Mouse (Mus musculus): Measurements from ENCODE around the gene Taar8a. TPM values are rescaled to one million over a fixed set of nuclear protein-coding genes. Genes with fewer than 3 reads are reported as not detected.

Gene Taar8a
- total RNA-seq, 4 experiments from 2014 or later, result not detected

Other genes starting within 250 kb of the Taar8a start
- gene Vnn3, start 225.0 kb upstream of the Taar8a start, total RNA-seq (2022), result under 1 TPM in 3 of 4 experiments, not detected in 1; 0.12 to 0.34 (median 0.16) TPM
- under 1 TPM; 0.25 to 0.72 (median 0.35) TPM for gene Vnn1, start 181.8 kb upstream of the Taar8a start, total RNA-seq (2022)
- gene Taar1, start 156.1 kb upstream of the Taar8a start, total RNA-seq (2022), result not detected
- not detected for gene Taar2, start 137.9 kb upstream of the Taar8a start, total RNA-seq (2022)
- gene Taar3, start 126.9 kb upstream of the Taar8a start, total RNA-seq (2022), result not detected
- gene Taar4, start 116.0 kb upstream of the Taar8a start, total RNA-seq (2022), result not detected
- not detected for gene Taar5, start 105.8 kb upstream of the Taar8a start, total RNA-seq (2022)
- gene Taar6, start 90.9 kb upstream of the Taar8a start, total RNA-seq (2022), result not detected
- gene Taar7a, start 83.0 kb upstream of the Taar8a start, total RNA-seq (2022), result not detected
- gene Taar7b, start 76.6 kb upstream of the Taar8a start, total RNA-seq (2022), result not detected
- not detected for gene Taar7d, start 49.3 kb upstream of the Taar8a start, total RNA-seq (2022)
- not detected for gene Taar7e, start 38.9 kb upstream of the Taar8a start, total RNA-seq (2022)
- not detected for gene Taar7f, start 27.0 kb upstream of the Taar8a start, total RNA-seq (2022)
- gene Taar8b, start 15.8 kb downstream of the Taar8a start, total RNA-seq (2022), result not detected
- gene Taar8c, start 25.4 kb downstream of the Taar8a start, total RNA-seq (2022), result not detected
- not detected for gene Taar9, start 33.0 kb downstream of the Taar8a start, total RNA-seq (2022)
- 10 to 100 TPM; 41.3 to 54.2 (median 48.0) TPM for gene Stx7, start 72.8 kb downstream of the Taar8a start, total RNA-seq (2022)
- gene Moxd1, start 147.0 kb downstream of the Taar8a start, total RNA-seq (2022), result under 1 TPM in 3 of 4 experiments, not detected in 1; 0.16 to 0.24 (median 0.19) TPM